In the genomic region with DNA sequence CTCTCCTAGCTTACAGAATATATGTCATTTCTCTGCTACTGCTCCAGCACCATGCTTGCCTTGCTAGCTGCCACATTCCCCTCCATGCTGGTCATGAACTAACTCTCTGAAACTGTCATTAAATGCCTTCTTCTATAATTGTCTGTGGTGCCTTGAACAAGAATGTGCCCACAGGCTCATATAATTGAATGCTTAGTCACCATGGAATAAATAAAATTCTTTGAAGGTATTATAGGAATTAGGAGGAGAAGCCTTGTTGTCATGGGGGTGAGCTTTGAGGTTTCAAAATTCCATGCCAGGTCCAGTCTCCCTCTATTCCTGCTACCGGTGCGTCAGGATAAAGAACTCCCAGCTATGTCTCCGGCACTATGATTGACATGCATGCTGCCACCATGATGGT, we compare ENCODE assay signal across 20 mouse cellular contexts.
DNase-seq lines count a peak whose midpoint lies in the region; ATAC-seq and TF ChIP-seq lines count a peak whose summit lies in the region.
"Had no signal": no experiment of that assay in that cellular context is flagged by ENCODE, and none has a peak within 500 bp of the region (broad histone marks: within the 10 kb centered on the region; RNA-seq: fewer than 3 reads in every experiment).

No protein-coding gene starts in this region.

- CTCF ChIA-PET in Patski (lab: Charles Lee), result interaction anchor here (1.2 to 1.6 kb wide), 2 partner anchors 12 to 84 kb away, joined by 4 to 5 read pairs; no protein-coding TSS in a partner anchor

- POLR2A ChIA-PET in Patski (lab: Charles Lee), result no interaction called here

- H3K4me1 ChIP-seq in limb, embryonic 10.5 days, result no peaks in the 10 kb centered on the region

- 95% methylated on average over 3 of the region's 3 CpGs for WGBS in limb, embryonic 10.5 days

- H3K9me3 ChIP-seq in limb, embryonic 10.5 days (replicated peaks), result no peaks in the 10 kb centered on the region
- H3K9me3 ChIP-seq: G1E had no signal

- ATAC-seq in Patski, result peak; percentile 84
- ATAC-seq: activated CD4-positive, CD25-positive, alpha-beta regulatory T cell, adult 4 months; CD4-positive, CD25-positive, alpha-beta regulatory T cell, adult 4 months had no signal

- in situ Hi-C loops in Patski (cut with MboI; ENCODE audit: low pct_unique_long_range_greater_than_20kb), result no loop called here

- H3K36me3 ChIP-seq in limb, embryonic 10.5 days, result no peaks in the 10 kb centered on the region
- H3K36me3 ChIP-seq: G1E had no signal

- H3K4me3 ChIP-seq in limb, embryonic 10.5 days, result no peak overlapping the region

- TF ChIP-seq CTCF in Patski (IDR thresholded peaks at IDR 0.05), result no peak

- H3K27me3 ChIP-seq in Patski, result no peaks in the 10 kb centered on the region
- no peaks in the 10 kb centered on the region for H3K27me3 ChIP-seq in limb, embryonic 10.5 days (ENCODE audit: low read depth, poor library complexity, severe bottlenecking)
- H3K27me3 ChIP-seq: CH12.LX had no signal

- no peak overlapping the region for H3K27ac ChIP-seq in limb, embryonic 10.5 days

- peak; percentile 83 for DNase-seq in Muller cell, postnatal 12 days (ENCODE audit: inconsistent ontology term)
- peak; percentile 27 for DNase-seq in Patski (ENCODE audit: low read depth, low spot score)
- no peak for DNase-seq in ovary, adult 18-20 months (ENCODE audit: low spot score)
- no peak for DNase-seq in limb, embryonic 10.5 days (ENCODE audit: low spot score)
- DNase-seq: adrenal gland, adult 2 months; adrenal gland, adult 8-10 months; adrenal gland, postnatal 10 days; adrenal gland, postnatal 14 days; adrenal gland, postnatal 25 days; adrenal gland, postnatal 36 days; B cell, adult 2 months; cerebellum, adult 11 months; cerebellum, adult 11-12 months; cerebellum, adult 18-20 months; cerebellum, adult 2 months; cerebellum, adult 8-10 months had no signal

Comparison
In these comparisons a context has a peak if more than half of its experiments do, and no peak if none do; other contexts are left out.
1. DNase-seq: peak in Muller cell, postnatal 12 days (single experiment) and Patski (single experiment); none in ovary, adult 18-20 months (single experiment) and limb, embryonic 10.5 days (single experiment).